Mouse (Mus musculus) C2C12 (cell line): ENCODE data around the gene Loxl3.

Source experiments
- CTCF ChIP-seq: IDR thresholded peaks from one replicate; pipeline ENCODE4 v1.5.1; 2011; ENCODE audit not compliant: control insufficient read depth, insufficient read depth, insufficient read length
- MAX ChIP-seq: IDR thresholded peaks from one replicate; pipeline ENCODE4 v1.6.1; 2011; ENCODE audit warnings: mild to moderate bottlenecking, control low read depth
- MYOD1 ChIP-seq: IDR thresholded peaks from one replicate; pipeline ENCODE4 v1.6.1; 2011; ENCODE audit warnings: low read depth; ENCODE audit not compliant: control insufficient read depth, insufficient read length
- MYOG ChIP-seq: IDR thresholded peaks from one replicate; pipeline ENCODE4 v1.6.1; 2011; ENCODE audit not compliant: control insufficient read depth, insufficient read length; ENCODE audit errors: extremely low read depth
- USF1 ChIP-seq: IDR thresholded peaks from one replicate; pipeline ENCODE4 v1.6.1; 2011; ENCODE audit warnings: low read depth, mild to moderate bottlenecking, control low read depth, moderate library complexity

DNA sequence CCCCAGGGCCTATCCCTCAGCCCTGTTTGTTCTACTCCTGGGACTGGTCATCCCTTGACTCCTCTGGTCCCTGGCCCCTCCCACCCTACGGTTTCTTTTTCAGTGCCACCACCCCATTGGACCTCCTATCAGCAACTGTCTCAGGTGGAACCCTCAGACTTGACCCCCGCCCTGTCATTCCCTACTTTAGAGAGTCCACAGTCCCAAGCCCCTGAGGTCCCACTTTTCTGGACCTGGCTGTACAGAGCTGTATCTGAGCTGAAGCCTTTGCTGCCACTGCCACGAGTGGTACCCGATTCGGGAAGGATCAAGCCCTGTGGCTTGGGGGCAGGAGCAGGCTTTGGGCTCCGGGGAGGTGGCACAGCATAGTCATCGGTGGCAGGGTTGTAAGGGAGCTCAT is 2.9 kb upstream of the Loxl3 start:
- TF ChIP-seq MYOG (no peak), CTCF (no peak), MAX (no peak), USF1 (no peak), MYOD1 (no peak)
